Mouse (Mus musculus): ENCODE measurements at regions not wholly inside any gene's neighbourhood (a gene's known extent, or its start where the extent isn't known, plus 50 kb on each side); places are given as distances from the start of the nearest gene placed in this dataset.

GRCm38 (mm10) chr3:61740088-61740487 is 374.3 kb upstream of the B430305J03Rik start:
- no peak for DNase-seq (ENCODE audit: low spot score in 2 of 2)

GRCm38 (mm10) chr3:61738528-61738927 is 372.8 kb upstream of the B430305J03Rik start:
- no peak for DNase-seq (ENCODE audit: low spot score in 2 of 2)

GRCm38 (mm10) chr3:61716785-61717184 is 351.0 kb upstream of the B430305J03Rik start:
- no peak for DNase-seq (ENCODE audit: low spot score in 2 of 2)

- no peak for DNase-seq (ENCODE audit: low spot score in 2 of 2)
Measured at GRCm38 (mm10) chr3:61687933-61688705, 322.4 kb upstream of the B430305J03Rik start.

DNA sequence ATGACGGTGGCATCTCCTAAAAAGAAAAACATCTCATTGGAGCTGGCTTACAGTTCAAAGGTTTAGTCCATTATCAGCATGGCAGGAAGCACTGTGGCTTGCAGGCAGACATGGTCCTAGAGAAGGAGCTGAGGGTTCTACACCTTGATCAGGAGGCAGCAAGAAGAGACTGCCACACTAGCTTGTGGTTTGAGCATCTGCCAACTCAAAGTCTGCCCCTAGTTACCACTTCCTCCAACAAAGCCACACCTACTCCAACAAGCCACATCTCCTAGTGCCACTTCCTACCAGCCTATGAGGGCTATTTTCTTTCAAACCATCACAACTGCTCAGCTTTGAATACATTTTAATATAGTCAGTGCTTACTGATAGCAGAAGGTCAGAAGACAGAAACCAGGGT is 305.1 kb upstream of the B430305J03Rik start:
- DNase-seq (ENCODE audit: low spot score in 2 of 2): no peak

- DNase-seq (ENCODE audit: low spot score in 2 of 2): no peak
Measured at GRCm38 (mm10) chr3:61656143-61656542, 290.4 kb upstream of the B430305J03Rik start.

DNA sequence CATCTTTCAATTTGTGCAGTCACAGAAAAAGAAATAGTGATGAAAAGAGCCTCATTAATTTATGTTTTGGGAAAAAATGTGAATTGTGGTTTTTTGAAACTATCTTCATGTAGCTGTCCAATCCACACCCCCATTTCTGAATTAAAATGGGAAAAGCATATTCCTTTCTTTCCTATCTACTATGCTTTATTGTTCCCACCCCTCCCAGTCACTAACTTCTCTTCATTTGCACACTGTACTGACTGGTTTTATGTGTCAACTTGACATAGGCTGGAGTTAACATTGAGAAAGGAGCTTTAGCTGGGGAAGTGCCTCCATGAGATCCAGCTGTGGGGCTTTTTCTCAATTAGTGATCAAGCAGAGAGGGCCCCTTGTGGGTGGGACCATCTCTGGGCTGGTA is 262.8 kb upstream of the B430305J03Rik start:
- no peak for DNase-seq (ENCODE audit: low spot score in 2 of 2)

DNA sequence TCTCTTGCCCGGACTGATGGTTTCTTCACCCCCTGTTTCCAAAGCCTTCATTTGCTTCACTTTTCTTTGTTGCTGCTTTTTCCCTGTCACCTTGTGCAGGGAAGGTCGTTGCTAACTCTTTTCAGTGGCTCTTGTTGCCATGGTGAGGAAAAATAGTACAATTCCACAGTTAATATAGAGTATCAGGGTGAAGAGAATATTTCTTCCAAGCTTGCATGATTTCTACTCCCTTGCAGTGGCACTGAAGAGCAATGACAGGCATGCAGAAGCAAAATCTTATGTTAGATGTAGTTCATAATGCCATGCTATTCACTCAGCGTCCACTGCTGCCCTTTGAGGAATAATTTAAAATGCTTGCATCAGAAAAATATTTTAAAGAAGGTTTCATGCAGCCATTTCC is 262.3 kb upstream of the B430305J03Rik start:
- no peak for DNase-seq (ENCODE audit: low spot score in 2 of 2)

- no peak for DNase-seq (ENCODE audit: low spot score in 2 of 2)
Measured at GRCm38 (mm10) chr3:61623954-61624487, 258.3 kb upstream of the B430305J03Rik start.

GRCm38 (mm10) chr3:61605469-61605868 is 239.7 kb upstream of the B430305J03Rik start:
- DNase-seq (ENCODE audit: low spot score in 2 of 2): no peak

DNA sequence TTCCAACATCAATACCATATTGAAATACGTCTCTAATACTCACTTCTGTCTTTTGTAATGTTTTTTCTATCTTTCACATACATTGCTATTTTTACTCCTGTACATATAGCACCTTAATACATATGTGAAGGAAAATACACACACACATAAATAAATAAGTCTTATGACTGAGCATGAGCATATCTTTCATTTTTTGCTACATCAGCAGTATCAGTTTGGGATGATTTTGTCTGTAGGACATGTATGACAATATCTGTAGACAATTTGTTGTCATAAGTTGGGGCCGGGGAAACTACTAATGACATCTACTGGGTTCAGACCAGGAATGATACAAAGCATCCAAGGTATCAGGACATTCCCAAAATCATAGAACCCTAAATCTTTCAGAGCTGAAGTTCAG is 237.1 kb upstream of the B430305J03Rik start:
- DNase-seq (ENCODE audit: low spot score in 2 of 2): no peak

DNA sequence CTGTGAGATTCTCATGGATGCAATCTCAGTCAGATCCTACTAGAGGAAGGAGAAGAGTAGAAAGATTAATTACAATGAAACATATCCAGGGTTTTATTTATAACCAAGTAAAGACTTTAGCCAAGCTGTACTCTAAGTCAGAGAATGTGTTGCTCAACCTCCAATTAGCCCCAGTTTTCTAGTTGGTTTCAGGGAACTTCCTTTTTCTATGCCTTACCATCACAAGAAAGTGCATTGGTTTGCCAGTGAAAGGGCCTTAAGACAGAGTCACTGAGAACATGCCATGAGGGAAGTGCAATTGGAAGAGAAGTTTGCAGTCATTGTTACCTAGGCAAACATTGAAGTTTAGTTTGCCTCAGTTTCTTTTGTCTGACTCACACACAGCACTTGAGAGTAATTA is 229.8 kb upstream of the B430305J03Rik start:
- DNase-seq (ENCODE audit: low spot score in 2 of 2): no peak

GRCm38 (mm10) chr3:61592342-61592741 is 226.6 kb upstream of the B430305J03Rik start:
- DNase-seq (ENCODE audit: low spot score in 2 of 2): no peak

DNA sequence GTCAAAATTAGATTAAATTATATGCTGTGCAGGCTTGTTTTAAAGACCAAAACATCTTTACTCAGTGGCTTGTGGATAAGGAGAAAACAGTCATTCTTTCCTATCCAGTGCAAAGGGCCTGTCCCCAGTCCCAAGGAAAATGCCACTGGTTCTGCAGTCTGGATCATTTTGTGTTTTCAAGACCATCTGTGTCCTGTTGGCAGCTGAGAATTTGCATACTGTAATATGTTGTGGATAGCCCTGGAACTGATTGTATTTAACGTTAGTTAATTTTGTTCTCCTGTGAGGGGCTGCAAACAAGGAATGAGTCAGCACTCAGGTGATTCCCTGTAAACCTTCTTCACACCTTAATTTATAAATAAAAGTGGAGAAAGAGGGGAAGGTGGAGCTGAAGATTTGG is 217.9 kb upstream of the B430305J03Rik start:
- DNase-seq (ENCODE audit: low spot score in 2 of 2): no peak

GRCm38 (mm10) chr3:61582927-61583326 is 217.2 kb upstream of the B430305J03Rik start:
- no peak for DNase-seq (ENCODE audit: low spot score in 2 of 2)

DNA sequence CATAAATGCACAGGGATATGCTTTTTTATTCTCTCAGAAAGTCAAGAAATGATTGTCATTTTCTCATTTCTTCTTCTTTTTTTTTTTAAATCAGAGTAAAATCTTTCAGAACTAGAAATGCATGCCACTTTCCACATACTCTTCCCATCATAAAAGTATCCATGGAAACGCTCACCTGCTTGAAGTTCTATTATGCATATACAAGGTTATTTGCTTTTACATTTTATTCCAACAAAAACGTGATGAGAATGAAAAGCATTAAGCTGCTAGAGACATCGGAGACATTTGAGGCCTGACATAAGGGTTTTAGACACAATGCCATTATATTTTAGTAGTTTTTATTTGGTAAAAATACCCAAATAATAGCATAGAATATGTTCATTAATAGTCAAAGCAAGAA is 214.5 kb upstream of the B430305J03Rik start:
- no peak for DNase-seq (ENCODE audit: low spot score in 2 of 2)

DNA sequence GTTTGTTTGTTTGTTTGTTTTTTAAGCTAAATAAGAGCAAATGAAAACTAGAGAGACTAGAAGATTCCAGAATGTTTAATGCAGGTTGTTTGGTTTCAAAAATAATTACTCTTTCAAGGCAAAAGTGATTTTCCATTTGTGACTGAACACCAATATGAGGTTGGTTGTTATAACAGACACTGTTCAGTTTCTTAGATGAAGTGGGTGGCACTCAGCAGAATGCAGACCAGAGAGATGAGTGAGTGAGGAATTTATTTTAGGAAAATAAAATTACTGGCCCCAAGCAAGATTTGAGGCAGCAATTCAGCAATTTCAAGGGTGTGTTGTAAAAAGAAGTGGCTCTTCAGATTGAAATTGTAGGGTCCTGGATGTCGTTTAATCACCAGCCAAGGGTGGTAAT is 171.4 kb upstream of the B430305J03Rik start:
- DNase-seq (ENCODE audit: low spot score in 2 of 2): no peak

DNA sequence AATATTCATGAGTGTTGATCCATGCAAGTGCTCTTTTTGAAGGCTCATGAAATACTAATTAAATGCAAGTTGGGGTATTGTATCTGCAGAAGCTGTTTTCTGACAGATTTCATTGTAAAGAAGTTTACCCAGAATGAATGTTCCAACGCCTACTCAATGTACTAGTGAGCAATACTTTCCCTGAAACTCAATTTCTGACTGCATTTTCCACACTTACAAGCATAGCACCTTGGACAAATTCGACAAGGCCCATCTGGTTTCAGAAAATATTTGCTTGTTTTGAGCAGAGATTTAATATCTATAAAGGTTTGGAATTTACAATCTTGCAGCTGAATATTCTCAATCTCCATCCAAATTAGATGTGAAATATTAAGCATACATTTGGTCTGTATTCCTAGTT is 170.0 kb upstream of the B430305J03Rik start:
- no peak for DNase-seq (ENCODE audit: low spot score in 2 of 2)

GRCm38 (mm10) chr3:61503178-61503577 is 137.4 kb upstream of the B430305J03Rik start:
- no peak for DNase-seq (ENCODE audit: low spot score in 2 of 2)

DNA sequence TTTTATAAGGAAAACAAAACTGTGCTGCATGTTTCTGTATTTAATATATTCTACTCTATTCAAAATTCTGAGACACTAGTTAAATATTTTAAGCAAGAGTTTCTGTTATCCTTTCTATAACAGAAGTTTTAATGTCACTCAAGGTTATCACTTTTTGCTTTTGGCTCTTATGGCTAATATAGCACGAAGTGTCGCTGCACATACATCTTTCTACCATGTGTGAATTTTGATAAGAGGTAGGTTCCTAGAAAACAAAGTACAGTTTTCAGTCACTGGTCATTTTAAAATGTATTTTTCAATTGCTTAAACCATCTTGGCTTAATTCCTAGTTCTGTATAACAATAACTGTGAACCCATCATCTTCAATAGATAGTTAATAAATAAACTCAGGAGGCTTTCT is 129.1 kb upstream of the B430305J03Rik start:
- no peak for DNase-seq (ENCODE audit: low spot score in 2 of 2)

GRCm38 (mm10) chr3:61486808-61487389 is 121.1 kb upstream of the B430305J03Rik start:
- no peak for DNase-seq (ENCODE audit: low spot score in 2 of 2)

DNA sequence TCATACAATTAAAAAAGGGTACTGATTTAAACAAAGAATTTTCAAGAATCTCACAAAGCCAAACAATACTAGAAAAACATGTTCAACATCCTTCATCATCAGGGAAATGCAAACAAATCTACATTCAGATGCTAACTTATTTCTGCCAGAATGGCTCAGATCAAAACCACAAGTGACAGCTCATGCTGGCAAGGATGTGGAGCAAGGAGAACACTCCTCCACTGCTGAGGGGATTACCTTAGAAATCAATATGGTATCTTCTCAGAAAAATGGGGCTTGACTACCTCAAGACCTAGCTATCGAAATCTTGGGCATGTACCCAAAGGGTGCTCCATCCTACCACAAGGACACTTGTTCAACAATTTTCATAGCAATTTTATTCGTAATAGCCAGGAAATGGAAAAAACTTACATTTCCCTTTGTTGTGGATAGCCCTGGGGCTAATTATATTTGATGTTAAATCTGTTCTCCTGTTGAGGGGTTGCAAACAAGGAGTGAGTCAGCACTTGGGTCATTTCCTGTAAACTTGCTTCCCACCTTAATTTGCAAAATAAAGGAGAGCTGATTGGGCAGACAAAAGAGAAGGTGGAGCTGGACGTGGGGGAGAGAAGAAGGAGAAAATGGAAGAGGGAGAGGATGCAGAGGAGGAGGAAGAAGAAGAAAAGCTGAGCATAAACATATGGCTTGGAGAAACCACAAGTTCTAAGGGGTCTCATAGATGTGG is 113.3 kb upstream of the B430305J03Rik start:
- DNase-seq (ENCODE audit: low spot score in 2 of 2): no peak

DNA sequence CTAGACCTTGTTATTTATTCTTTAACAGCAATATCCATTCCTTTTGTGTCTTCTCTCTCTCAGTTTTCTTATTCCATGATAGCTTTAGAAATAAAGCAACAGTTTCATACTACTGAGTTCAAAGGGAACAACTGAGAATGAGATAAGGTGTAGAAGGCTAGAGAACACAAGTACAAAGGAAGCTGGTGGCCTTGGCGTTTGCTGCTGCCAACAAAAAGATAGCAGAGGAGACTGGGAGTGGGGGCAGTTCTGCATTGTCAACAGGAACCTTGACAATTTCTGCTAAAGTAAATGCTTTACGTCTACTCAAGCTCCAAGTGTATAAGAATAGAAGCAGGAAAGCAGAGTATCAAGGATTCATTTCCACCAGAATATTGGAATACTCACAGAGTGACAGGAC is 109.3 kb upstream of the B430305J03Rik start:
- no peak for DNase-seq (ENCODE audit: low spot score in 2 of 2)

Data from cerebellum, postnatal 4 days (tissue).